18 mouse cellular contexts compared by ENCODE assay signal in genomic region chr13:9973742-9974321, GRCm38 (mm10).
A peak's percentile ranks its signal among the peaks of the same experiment; 100 is the strongest.
DNase-seq lines count a peak whose midpoint lies in the region; ATAC-seq and TF ChIP-seq lines count a peak whose summit lies in the region.
"Had no signal": no experiment of that assay in that cellular context is flagged by ENCODE, and none has a peak within 500 bp of the region (broad histone marks: within the 10 kb centered on the region; RNA-seq: fewer than 3 reads in every experiment).

No protein-coding gene starts in this region.

- H3K36me3 ChIP-seq in midbrain, embryonic 10.5 days, result no peaks in the 10 kb centered on the region
- no peaks in the 10 kb centered on the region for H3K36me3 ChIP-seq in midbrain, embryonic 13.5 days
- H3K36me3 ChIP-seq: heart, embryonic 13.5 days; hindbrain, embryonic 13.5 days; intestine, embryonic 15.5 days had no signal

- H3K4me1 ChIP-seq in midbrain, embryonic 10.5 days, result peaks cover 18% of the 10 kb centered on the region
- H3K4me1 ChIP-seq in midbrain, embryonic 13.5 days (replicated peaks), result peaks cover 6% of the 10 kb centered on the region
- H3K4me1 ChIP-seq: forebrain, embryonic 13.5 days; heart, embryonic 13.5 days; hindbrain, embryonic 13.5 days; intestine, embryonic 15.5 days had no signal

- H3K9ac ChIP-seq in midbrain, embryonic 13.5 days (replicated peaks), result no peak overlapping the region
- H3K9ac ChIP-seq: forebrain, embryonic 13.5 days; forebrain, postnatal 0 days; heart, embryonic 13.5 days; hindbrain, embryonic 13.5 days; intestine, embryonic 15.5 days had no signal

- no peaks in the 10 kb centered on the region for H3K9me3 ChIP-seq in midbrain, embryonic 10.5 days (replicated peaks)
- H3K9me3 ChIP-seq in midbrain, embryonic 13.5 days, result no peaks in the 10 kb centered on the region
- H3K9me3 ChIP-seq: forebrain, embryonic 13.5 days; heart, embryonic 13.5 days; hindbrain, embryonic 13.5 days; intestine, embryonic 15.5 days had no signal

- in situ Hi-C loops in Patski (cut with MboI; ENCODE audit: low pct_unique_long_range_greater_than_20kb), result no loop called here

- POLR2A ChIA-PET in Patski (lab: Charles Lee), result no interaction called here

- peak; percentile 28 for DNase-seq in midbrain, embryonic 10.5 days (ENCODE audit: low spot score)
- peak; percentile 48 for DNase-seq in Muller cell, postnatal 12 days (ENCODE audit: inconsistent ontology term)
- DNase-seq in Patski (ENCODE audit: low read depth, low spot score), result no peak
- DNase-seq in ovary, adult 18-20 months (ENCODE audit: low spot score), result no peak
- no peak for DNase-seq in lung, adult 18-20 months
- DNase-seq: adrenal gland, postnatal 10 days; cerebellum, adult 11-12 months; cerebellum, adult 9-10 months; cerebellum, postnatal 25 days; forebrain, postnatal 0 days; gastrocnemius, postnatal 25 days; heart, postnatal 4 days had no signal

- ATAC-seq in midbrain, embryonic 13.5 days, result no peak; the same call in 1 of the 2 replicates
- peak; percentile 81 for ATAC-seq in Patski
- peak; percentile 55 for ATAC-seq in megakaryocyte progenitor cell, adult 5-6 weeks (replicated peaks; ENCODE audit: poor library complexity)
- ATAC-seq: forebrain, embryonic 13.5 days; forebrain, postnatal 0 days; intestine, embryonic 15.5 days had no signal

- no peak overlapping the region for H3K4me2 ChIP-seq in midbrain, embryonic 13.5 days (replicated peaks)
- H3K4me2 ChIP-seq: forebrain, embryonic 13.5 days; heart, embryonic 13.5 days; hindbrain, embryonic 13.5 days; intestine, embryonic 15.5 days had no signal

- no peak for TF ChIP-seq CTCF in Patski (IDR thresholded peaks at IDR 0.05)

- H3K4me3 ChIP-seq in midbrain, embryonic 10.5 days, result no peak overlapping the region
- H3K4me3 ChIP-seq in midbrain, embryonic 13.5 days (replicated peaks), result no peak overlapping the region
- H3K4me3 ChIP-seq: forebrain, embryonic 13.5 days; heart, embryonic 13.5 days; hindbrain, embryonic 13.5 days; intestine, embryonic 15.5 days had no signal

- CTCF ChIA-PET in Patski (lab: Charles Lee), result interaction anchor here (1.0 kb wide), 1 partner anchor 91 kb away, joined by 3 read pairs; no protein-coding TSS in a partner anchor

- 23% methylated on average over 2 of the region's 2 CpGs for WGBS in midbrain, embryonic 10.5 days
- WGBS in midbrain, embryonic 13.5 days, result 19% methylated on average over 2 of the region's 2 CpGs

- no peaks in the 10 kb centered on the region for H3K27me3 ChIP-seq in midbrain, embryonic 10.5 days (ENCODE audit: low read depth, poor library complexity, severe bottlenecking)
- H3K27me3 ChIP-seq in midbrain, embryonic 13.5 days, result no peaks in the 10 kb centered on the region
- no peaks in the 10 kb centered on the region for H3K27me3 ChIP-seq in Patski
- H3K27me3 ChIP-seq: forebrain, embryonic 13.5 days; heart, embryonic 13.5 days; hindbrain, embryonic 13.5 days; intestine, embryonic 15.5 days had no signal

- H3K27ac ChIP-seq in midbrain, embryonic 10.5 days (replicated peaks), result peak overlapping the region; percentile 47; the same call in 1 of the 2 replicates
- no peak overlapping the region for H3K27ac ChIP-seq in midbrain, embryonic 13.5 days
- H3K27ac ChIP-seq: forebrain, embryonic 13.5 days; heart, embryonic 13.5 days; hindbrain, embryonic 13.5 days; intestine, embryonic 15.5 days had no signal

Comparison
In these comparisons a context has a peak if more than half of its experiments do, and no peak if none do; other contexts are left out.
1. DNase-seq: peak in midbrain, embryonic 10.5 days (single experiment) and Muller cell, postnatal 12 days (single experiment); none in Patski (single experiment), ovary, adult 18-20 months (single experiment) and lung, adult 18-20 months (0 of 2).